Mouse (Mus musculus): ENCODE measurements at regions not wholly inside any gene's neighbourhood (a gene's known extent, or its start where the extent isn't known, plus 50 kb on each side); places are given as distances from the start of the nearest gene placed in this dataset.

DNA sequence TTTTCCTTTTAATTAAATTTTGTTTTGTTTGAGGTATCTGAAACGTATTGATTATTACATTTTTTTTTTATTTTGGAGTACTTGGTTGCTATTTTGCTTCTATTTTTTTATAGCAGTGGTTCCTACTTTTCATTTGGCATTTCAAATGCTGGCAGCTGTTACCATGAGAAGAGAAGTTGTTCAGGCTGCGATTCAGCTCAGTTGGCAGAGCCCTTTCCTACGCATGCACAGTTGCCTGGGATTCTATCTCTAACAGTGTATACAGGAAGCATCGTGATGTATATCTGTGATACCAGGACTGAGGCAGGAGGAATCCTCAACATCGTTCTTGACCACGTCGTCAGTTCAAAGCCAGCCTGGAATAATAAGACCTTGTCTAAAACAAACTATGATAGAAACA is 226.6 kb downstream of the Rpl36a-ps1 start:
- no peaks in the 10 kb centered on the region for H3K9me3 ChIP-seq (ENCODE audit: low read length)
- no peak overlapping the region for H3K4me2 ChIP-seq (replicated peaks; ENCODE audit: low read depth, low read length)
- ATAC-seq (ENCODE audit: low FRiP score, low TSS enrichment), result no peak
- H3K4me1 ChIP-seq (ENCODE audit: insufficient read depth, low read length), result no peaks in the 10 kb centered on the region
- H3K27me3 ChIP-seq (ENCODE audit: insufficient read depth, low read length), result no peaks in the 10 kb centered on the region
- no peaks in the 10 kb centered on the region for H3K36me3 ChIP-seq (ENCODE audit: insufficient read depth, low read length)
- H3K4me3 ChIP-seq (ENCODE audit: low read length), result no peak overlapping the region
- H3K9ac ChIP-seq (replicated peaks; ENCODE audit: low read length), result no peak overlapping the region
- no peak overlapping the region for H3K27ac ChIP-seq (ENCODE audit: low read length)
- WGBS, result 86% methylated on average over 7 of the region's 7 CpGs

DNA sequence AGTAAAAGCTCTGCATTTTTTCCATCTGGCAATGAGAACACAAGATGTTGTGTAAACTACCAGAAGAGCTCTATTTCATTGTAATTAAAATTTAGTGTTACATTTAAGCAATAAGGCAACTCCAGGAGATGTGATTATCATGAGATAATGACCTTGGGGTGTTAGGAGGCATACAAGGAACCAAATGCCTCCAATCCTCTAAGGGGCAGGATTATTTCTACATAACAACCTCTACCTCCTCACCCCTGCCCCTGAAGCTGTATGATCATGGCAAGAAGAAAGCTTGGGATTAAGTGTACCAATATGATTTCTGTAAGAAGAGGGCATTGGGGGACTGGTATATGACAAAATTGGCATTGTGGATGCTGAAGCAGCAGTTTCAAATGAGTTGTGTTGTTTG is 228.8 kb downstream of the Rpl36a-ps1 start:
- Histone ChIP-seq H3K4me3 (ENCODE audit: low read length) (no peak overlapping the region), H3K9ac (replicated peaks; ENCODE audit: low read length) (no peak overlapping the region), H3K27ac (ENCODE audit: low read length) (no peak overlapping the region), H3K9me3 (ENCODE audit: low read length) (no peaks in the 10 kb centered on the region), H3K4me2 (replicated peaks; ENCODE audit: low read depth, low read length) (no peak overlapping the region), H3K36me3 (ENCODE audit: insufficient read depth, low read length) (no peaks in the 10 kb centered on the region), H3K4me1 (ENCODE audit: insufficient read depth, low read length) (no peaks in the 10 kb centered on the region), H3K27me3 (ENCODE audit: insufficient read depth, low read length) (no peaks in the 10 kb centered on the region)
- no peak for ATAC-seq (ENCODE audit: low FRiP score, low TSS enrichment)

DNA sequence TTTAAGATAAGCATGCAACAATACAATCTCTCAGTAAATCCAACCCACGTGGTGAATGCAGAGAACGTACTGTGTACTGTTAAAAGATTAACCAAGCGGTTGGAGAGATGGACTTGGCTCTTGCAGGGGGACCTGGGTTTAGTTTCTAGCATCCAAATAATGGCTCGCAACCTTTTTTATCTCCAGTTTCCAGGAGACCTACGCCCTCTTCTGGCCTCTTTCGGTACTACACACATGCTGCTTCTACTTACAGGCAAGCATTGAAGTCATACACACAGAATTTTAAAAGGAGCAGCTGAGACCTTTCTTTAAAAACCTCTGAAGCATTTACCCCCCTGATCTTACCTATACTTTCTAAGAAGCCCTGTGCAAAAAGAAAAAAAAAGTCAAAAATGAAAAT is 243.4 kb downstream of the Rpl36a-ps1 start:
- no peaks in the 10 kb centered on the region for H3K27me3 ChIP-seq (ENCODE audit: insufficient read depth, low read length)
- 90% methylated on average over 6 of the region's 6 CpGs for WGBS
- H3K9me3 ChIP-seq (ENCODE audit: low read length), result peaks cover 3% of the 10 kb centered on the region

DNA sequence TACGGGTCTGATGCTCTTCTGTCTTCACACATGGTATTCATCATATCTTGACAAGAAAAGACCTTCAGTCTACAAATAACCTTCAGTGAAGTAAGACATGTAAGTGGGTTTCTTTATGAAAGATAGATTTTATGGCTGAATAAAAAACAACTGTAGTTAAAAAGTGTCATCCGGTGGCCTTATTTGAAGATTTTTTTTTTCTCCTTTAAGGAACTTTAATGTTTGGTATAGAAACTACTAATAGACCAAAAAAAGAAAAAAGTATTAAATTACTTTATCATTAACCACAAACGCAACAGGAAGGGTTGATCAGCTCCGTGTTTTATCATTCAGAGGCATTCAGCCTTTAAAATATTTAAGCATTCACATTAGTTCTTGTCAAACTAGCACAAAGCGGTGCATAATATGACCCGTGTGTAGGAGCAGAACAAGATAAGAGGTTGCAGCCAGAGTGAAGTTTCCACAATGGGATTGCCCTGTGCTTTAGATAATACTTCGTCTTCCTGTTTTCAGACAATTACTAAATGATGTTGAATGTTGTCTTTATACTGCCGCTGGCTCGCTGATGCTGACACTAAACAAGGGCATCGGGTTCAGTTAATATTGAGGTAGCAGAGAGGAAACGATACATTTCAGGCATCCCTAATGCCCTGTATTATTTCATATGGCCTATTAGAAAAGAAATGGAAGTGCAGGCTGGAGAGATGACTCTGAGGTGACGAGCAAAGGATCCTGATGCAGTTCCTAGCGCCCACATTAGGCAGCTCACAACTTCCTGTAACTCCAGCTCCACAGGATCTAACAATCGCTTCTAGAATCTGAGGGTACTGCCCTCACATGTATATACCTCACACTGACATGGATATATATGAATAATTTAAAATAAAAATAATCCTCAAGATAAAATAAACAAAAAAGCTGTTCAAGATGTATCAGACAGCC is 244.8 kb downstream of the Rpl36a-ps1 start:
- no peak for ATAC-seq (ENCODE audit: low FRiP score, low TSS enrichment)
- H3K36me3 ChIP-seq (ENCODE audit: insufficient read depth, low read length), result no peaks in the 10 kb centered on the region

More for the DNA sequence above, 243.4 kb downstream of the Rpl36a-ps1 start:
- no peak overlapping the region for H3K27ac ChIP-seq (ENCODE audit: low read length)
- no peaks in the 10 kb centered on the region for H3K36me3 ChIP-seq (ENCODE audit: insufficient read depth, low read length)
- H3K4me3 ChIP-seq (ENCODE audit: low read length), result no peak overlapping the region
- no peak for ATAC-seq (ENCODE audit: low FRiP score, low TSS enrichment)
- peaks cover 5% of the 10 kb centered on the region; the same call in 1 of the 2 replicates for H3K4me1 ChIP-seq (ENCODE audit: insufficient read depth, low read length)
- no peak overlapping the region for H3K9ac ChIP-seq (replicated peaks; ENCODE audit: low read length)
- H3K4me2 ChIP-seq (replicated peaks; ENCODE audit: low read depth, low read length), result no peak overlapping the region

DNA sequence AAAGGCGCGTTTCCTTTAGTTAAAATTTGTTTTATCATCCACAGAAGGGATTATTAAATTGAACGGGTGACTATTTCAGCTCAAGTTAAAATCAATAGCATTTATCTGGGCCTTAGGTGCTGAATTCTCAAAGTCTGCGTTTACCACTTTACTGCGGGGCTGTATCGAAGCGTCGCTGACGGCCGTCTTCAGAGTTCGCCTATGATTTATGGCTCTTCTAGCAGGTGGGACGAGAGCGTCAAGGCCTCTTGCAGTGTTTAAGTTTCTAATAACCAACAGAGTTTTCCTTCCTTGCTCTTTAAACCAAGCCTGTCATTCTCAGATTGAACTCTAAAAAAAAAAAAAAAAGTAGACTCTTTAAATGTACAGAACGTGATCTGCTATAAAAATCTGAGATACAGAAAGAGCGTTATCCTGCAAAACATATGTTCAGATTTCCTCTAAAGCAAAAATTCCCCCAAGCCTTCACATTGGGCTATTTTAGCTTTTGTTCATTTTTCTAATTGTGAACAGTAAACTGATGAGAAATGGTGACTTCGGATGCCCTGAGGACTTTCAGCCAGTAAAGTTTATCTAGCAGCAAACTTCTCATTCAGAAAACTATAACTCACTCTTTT is 246.9 kb downstream of the Rpl36a-ps1 start:
- Histone ChIP-seq H3K9me3 (ENCODE audit: low read length) (peaks cover 3% of the 10 kb centered on the region), H3K4me2 (replicated peaks; ENCODE audit: low read depth, low read length) (peak overlapping the region; percentile 34), H3K9ac (replicated peaks; ENCODE audit: low read length) (no peak overlapping the region), H3K27ac (ENCODE audit: low read length) (no peak overlapping the region), H3K4me1 (ENCODE audit: insufficient read depth, low read length) (peaks cover 5% of the 10 kb centered on the region; the same call in 1 of the 2 replicates), H3K36me3 (ENCODE audit: insufficient read depth, low read length) (no peaks in the 10 kb centered on the region), H3K4me3 (ENCODE audit: low read length) (no peak overlapping the region), H3K27me3 (ENCODE audit: insufficient read depth, low read length) (no peaks in the 10 kb centered on the region)
- WGBS, result 33% methylated on average over 16 of the region's 16 CpGs
- ATAC-seq (ENCODE audit: low FRiP score, low TSS enrichment), result no peak

More for the DNA sequence above, 244.8 kb downstream of the Rpl36a-ps1 start:
- Histone ChIP-seq H3K4me2 (replicated peaks; ENCODE audit: low read depth, low read length) (no peak overlapping the region), H3K9ac (replicated peaks; ENCODE audit: low read length) (no peak overlapping the region), H3K4me1 (ENCODE audit: insufficient read depth, low read length) (peaks cover 5% of the 10 kb centered on the region; the same call in 1 of the 2 replicates), H3K4me3 (ENCODE audit: low read length) (no peak overlapping the region), H3K27ac (ENCODE audit: low read length) (no peak overlapping the region), H3K27me3 (ENCODE audit: insufficient read depth, low read length) (no peaks in the 10 kb centered on the region), H3K9me3 (ENCODE audit: low read length) (peaks cover 3% of the 10 kb centered on the region)
- WGBS, result 77% methylated on average over 14 of the region's 14 CpGs

DNA sequence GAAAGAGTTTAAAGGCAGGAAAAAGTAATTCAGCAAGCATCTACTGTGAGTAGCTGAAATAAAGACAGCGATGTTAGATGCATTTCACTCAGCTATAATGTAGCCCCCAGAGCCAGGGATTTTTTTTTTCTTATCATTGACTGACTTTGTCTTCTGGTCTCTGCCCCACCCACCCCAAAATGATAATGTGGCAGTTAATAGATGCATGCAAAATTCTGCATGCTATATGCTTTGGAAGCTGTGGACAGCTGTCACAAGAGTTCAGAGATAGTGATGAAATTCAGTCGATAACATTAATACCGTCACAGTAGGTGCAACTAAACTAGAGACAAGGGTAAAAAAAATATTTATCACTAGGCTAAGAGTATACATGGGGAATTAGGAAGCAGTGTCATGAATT is 263.7 kb downstream of the Rpl36a-ps1 start:
- H3K4me2 ChIP-seq (replicated peaks; ENCODE audit: low read depth, low read length), result no peak overlapping the region
- 94% methylated on average over 3 of the region's 3 CpGs for WGBS
- H3K4me1 ChIP-seq (ENCODE audit: insufficient read depth, low read length), result no peaks in the 10 kb centered on the region
- H3K9ac ChIP-seq (replicated peaks; ENCODE audit: low read length), result no peak overlapping the region
- no peaks in the 10 kb centered on the region for H3K9me3 ChIP-seq (ENCODE audit: low read length)
- H3K27ac ChIP-seq (ENCODE audit: low read length), result no peak overlapping the region
- H3K36me3 ChIP-seq (ENCODE audit: insufficient read depth, low read length), result no peaks in the 10 kb centered on the region
- no peak for ATAC-seq (ENCODE audit: low FRiP score, low TSS enrichment)
- H3K4me3 ChIP-seq (ENCODE audit: low read length), result no peak overlapping the region
- no peaks in the 10 kb centered on the region for H3K27me3 ChIP-seq (ENCODE audit: insufficient read depth, low read length)

DNA sequence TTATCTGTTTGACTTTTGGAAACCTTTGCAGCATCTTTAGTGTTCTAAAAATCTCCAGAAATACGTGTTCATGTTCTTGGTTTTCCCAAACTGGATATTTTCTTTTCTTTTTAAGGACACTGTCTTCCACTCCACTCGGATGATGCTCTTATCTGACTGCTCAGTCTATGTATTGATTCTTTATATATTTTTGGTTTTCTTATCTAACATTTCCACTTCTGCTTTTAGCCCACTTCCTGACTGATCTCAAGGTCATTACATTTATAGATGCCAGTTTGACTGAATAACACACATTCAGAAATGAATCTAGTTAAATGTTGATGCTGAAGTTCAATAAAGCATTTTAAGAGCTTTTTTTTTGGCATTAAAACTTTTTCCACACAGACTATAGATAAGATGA is 265.3 kb downstream of the Rpl36a-ps1 start:
- H3K4me3 ChIP-seq (ENCODE audit: low read length), result no peak overlapping the region
- no peak overlapping the region for H3K4me2 ChIP-seq (replicated peaks; ENCODE audit: low read depth, low read length)
- H3K4me1 ChIP-seq (ENCODE audit: insufficient read depth, low read length), result no peaks in the 10 kb centered on the region
- no peaks in the 10 kb centered on the region for H3K36me3 ChIP-seq (ENCODE audit: insufficient read depth, low read length)
- no peak overlapping the region for H3K9ac ChIP-seq (replicated peaks; ENCODE audit: low read length)
- no peak overlapping the region for H3K27ac ChIP-seq (ENCODE audit: low read length)
- WGBS, result 70% methylated on average over 2 of the region's 2 CpGs
- ATAC-seq (ENCODE audit: low FRiP score, low TSS enrichment), result no peak
- no peaks in the 10 kb centered on the region for H3K27me3 ChIP-seq (ENCODE audit: insufficient read depth, low read length)
- no peaks in the 10 kb centered on the region for H3K9me3 ChIP-seq (ENCODE audit: low read length)

DNA sequence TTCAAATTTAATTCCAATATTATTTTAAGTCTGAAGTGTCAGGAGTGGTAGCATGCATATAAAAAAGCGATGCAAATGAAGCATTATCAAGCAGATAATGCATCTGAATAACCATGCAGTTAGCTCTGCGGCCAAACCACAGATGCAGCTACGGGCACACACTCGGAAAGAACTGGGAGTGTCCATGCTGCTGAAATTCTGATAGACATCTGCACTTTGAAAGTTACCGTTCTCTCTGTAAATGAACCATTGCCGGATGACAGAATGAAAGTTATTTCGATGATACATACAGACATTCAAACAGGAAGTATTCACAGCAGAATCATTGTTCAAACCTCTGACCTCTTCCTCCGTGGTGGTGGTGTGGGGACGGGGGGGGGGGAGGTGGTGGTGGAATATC is 271.6 kb downstream of the Rpl36a-ps1 start:
- Histone ChIP-seq H3K9ac (replicated peaks; ENCODE audit: low read length) (no peak overlapping the region), H3K4me1 (ENCODE audit: insufficient read depth, low read length) (no peaks in the 10 kb centered on the region), H3K4me2 (replicated peaks; ENCODE audit: low read depth, low read length) (no peak overlapping the region), H3K4me3 (ENCODE audit: low read length) (no peak overlapping the region), H3K27me3 (ENCODE audit: insufficient read depth, low read length) (no peaks in the 10 kb centered on the region), H3K9me3 (ENCODE audit: low read length) (no peaks in the 10 kb centered on the region), H3K27ac (ENCODE audit: low read length) (no peak overlapping the region), H3K36me3 (ENCODE audit: insufficient read depth, low read length) (no peaks in the 10 kb centered on the region)
- ATAC-seq (ENCODE audit: low FRiP score, low TSS enrichment), result no peak
- 76% methylated on average over 9 of the region's 9 CpGs for WGBS

DNA sequence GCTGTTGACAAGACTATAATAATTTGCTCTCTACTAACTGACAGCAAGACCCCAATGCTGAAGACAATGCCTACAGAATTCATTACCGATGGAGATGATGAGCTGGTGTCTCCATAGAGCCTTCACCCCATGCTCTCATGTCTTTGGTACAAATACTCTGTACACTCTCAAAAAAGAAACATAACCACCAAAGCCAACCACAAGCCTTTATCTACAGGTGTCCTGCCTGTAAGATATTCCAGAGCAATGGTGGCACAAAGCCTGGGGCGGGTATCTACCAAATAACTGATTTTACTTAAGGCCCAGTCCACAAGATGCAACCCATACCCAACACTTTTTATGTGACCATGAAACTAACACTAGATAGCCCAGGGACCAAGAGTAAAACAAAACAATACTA is 273.1 kb downstream of the Rpl36a-ps1 start:
- Histone ChIP-seq H3K4me2 (replicated peaks; ENCODE audit: low read depth, low read length) (no peak overlapping the region), H3K9me3 (ENCODE audit: low read length) (no peaks in the 10 kb centered on the region), H3K4me1 (ENCODE audit: insufficient read depth, low read length) (no peaks in the 10 kb centered on the region), H3K36me3 (ENCODE audit: insufficient read depth, low read length) (no peaks in the 10 kb centered on the region), H3K4me3 (ENCODE audit: low read length) (no peak overlapping the region), H3K27me3 (ENCODE audit: insufficient read depth, low read length) (no peaks in the 10 kb centered on the region), H3K27ac (ENCODE audit: low read length) (no peak overlapping the region), H3K9ac (replicated peaks; ENCODE audit: low read length) (no peak overlapping the region)
- WGBS, result 89% methylated on average over 2 of the region's 2 CpGs
- ATAC-seq (ENCODE audit: low FRiP score, low TSS enrichment), result no peak

DNA sequence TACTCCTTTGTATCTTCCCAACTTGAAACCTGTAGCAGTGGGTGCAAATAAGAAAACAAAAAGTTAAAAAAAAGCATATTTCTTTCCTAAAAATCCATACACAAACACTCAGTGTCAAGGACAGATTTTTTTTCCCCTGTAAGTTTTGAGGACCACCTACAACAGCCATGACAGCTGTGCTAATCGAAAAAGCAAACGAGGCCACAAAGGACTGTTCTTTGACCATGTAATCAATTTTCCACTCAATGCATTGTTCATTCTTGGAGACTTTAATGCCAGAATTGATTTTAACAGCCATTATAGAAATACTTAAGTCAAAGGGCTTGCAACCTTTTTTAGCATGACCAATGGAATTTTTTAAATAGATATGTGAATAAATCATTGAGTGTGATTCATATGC is 286.1 kb downstream of the Rpl36a-ps1 start:
- H3K4me2 ChIP-seq (replicated peaks; ENCODE audit: low read depth, low read length), result no peak overlapping the region
- 82% methylated on average over 2 of the region's 2 CpGs for WGBS
- H3K27me3 ChIP-seq (ENCODE audit: insufficient read depth, low read length), result no peaks in the 10 kb centered on the region
- no peak overlapping the region for H3K4me3 ChIP-seq (ENCODE audit: low read length)
- no peak for ATAC-seq (ENCODE audit: low FRiP score, low TSS enrichment)
- H3K27ac ChIP-seq (ENCODE audit: low read length), result no peak overlapping the region
- no peaks in the 10 kb centered on the region for H3K36me3 ChIP-seq (ENCODE audit: insufficient read depth, low read length)
- H3K9me3 ChIP-seq (ENCODE audit: low read length), result no peaks in the 10 kb centered on the region
- H3K9ac ChIP-seq (replicated peaks; ENCODE audit: low read length), result no peak overlapping the region
- no peaks in the 10 kb centered on the region for H3K4me1 ChIP-seq (ENCODE audit: insufficient read depth, low read length)
